Mouse (Mus musculus) mesoderm, embryonic 11.5 days (tissue): ENCODE measurements around the gene Lrch1.

Source experiments
- DNase-seq: peaks from one replicate; pipeline ENCODE4 v3.0.0-alpha.2; 2012; ENCODE audit warnings: low read depth, low spot score

The Lrch1 gene

DNA sequence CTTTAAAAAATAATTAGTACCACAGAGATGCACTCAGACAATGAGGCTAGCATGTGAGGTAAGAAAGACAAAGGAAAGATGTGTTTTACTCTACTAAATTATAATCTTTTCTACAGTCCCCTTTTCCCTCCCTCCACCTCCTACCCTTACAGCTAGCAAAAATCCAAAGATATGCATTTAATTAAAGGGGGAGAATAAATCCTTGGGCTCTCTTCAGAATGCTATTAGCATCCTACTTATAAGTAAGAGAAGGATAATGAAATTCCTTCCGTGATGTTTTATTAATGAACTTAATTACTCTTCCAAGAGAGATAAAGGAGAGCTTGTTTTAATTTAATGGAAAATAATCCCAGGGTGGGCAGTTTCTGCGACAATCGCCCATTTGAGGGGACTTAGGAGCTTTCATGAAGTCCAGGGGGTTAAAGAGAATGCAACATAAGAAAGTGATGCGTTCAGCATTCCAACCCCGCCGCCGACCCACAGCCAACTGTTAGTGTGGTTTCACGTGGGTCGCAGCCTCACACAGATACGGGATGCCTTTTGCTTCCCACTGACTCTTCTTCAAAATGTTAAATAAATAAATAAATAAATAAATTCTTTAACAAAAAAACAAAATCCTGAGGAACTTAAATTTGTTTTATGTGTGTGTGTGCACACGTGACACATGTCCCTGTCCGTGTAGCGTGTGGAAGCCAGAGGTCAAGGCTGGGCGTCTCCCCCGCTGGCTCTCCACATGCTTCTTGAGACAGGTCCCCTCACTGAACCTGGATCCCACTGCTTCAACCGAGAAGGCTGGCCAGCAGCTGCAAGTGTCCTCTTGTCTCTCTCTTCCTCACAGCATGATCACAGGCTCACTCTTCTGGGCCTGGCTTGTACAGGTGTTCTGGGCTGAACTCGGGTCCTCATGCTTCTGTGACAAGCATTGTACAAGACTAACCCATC lies 132.6 kb downstream of the Lrch1 start:
- no peak for DNase-seq

DNA sequence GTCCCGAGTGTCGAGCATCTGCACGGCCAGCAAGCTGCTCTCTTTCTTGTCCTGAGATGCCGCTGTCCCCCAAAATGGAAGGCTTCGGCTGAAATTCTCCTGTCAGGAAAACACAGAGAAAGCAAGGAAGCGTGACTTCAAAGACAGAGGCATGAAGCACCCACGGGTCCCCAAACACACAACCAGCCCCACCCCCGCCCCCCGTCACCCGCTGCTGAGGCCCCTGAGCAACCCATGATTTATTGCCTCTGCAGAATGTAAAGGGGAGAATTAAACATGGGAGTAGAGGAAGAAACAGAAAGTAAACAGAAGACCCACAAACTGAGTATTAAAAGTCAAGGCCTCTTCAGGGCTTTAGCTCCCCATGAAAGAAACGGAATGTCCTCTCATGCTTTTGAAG lies 136.1 kb downstream of the Lrch1 start:
- no peak for DNase-seq

DNA sequence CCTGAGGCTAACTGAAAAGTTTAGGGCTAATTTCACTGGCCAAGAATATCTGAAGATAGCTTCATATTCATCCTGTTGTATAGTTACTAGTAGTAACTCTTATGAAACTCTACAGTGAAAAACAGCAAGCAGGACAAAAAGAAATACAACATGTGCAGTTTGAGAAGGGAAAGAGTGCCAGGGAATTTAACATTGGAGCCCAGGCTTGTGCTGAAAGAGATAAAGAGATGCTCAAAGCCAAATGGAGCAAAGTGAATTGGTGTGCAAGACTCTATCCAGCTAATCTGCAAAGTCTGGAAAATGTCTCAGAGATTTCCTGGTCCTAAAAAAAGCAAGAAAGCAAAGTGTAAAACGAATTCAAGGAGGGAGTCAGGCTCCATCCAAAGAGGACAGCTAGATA lies 145.7 kb downstream of the Lrch1 start:
- DNase-seq = no peak

DNA sequence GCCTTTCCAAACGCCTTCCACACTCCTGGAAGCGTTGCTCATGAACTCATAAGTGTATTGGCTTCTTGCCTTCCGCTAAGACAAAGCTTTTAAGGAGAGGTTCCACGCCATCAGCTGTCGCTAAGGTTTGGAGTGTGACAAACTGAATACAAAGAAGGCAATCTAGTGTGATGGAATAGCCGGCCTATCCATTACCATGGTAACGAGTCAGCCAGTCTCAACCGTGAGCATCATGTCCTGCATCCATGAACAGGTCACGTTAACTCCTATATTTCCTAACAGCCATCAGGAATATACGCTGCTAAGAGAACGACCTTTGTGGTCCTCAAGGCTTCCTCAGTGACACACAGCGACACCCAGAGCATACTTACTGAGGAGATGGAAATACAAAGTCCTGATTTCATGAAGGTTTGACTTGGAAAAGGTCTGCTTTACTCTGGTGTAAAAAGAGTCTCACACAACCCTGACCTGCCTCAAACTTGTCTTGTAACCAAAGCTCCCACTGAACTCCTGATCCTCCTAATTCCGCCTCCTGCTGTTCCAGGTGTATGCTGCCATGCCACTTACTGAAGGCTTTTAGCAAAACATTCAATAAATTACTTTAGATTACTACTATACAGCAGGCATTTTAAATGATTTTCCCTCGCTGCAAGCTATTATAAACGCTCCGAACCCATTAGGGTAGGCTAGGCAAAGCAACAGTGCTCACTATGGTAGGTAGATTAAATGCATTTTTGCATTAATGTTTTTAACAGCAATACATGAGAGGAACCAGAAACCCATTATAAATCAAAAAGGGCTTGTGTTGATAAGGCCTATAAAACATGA lies 149.4 kb downstream of the Lrch1 start:
- peak; percentile 38 for DNase-seq

DNA sequence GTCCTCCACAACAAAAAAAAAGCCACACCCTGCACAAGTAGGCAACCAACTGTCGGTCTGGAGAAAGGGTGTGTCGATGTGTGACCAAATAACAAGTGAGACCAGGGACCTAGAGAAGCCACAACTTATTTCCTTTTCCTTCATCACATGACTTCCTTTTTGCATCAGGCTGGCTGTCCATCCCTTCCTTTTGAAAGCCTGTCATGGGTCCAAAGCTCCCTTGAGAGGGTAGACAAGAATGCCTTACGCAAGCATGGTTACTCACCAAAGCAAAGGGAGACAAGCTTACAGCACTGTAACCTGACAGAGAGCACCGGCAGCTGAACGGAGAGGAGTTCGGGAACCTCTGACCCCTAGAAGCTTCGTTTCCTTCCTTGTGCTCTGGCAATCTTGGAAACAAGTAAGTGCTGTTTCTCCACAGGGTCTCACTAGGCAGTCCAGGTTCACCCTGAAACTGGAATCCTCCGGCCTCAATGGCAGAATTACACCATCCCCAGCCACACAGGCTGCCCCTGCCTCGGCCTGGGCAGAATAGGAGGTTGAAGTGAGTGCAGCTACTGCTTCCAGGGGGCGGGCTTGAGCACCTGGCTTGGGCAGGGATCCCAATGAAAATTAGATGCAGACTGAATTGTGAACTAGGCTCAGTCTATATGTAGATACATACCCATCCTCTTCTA lies 150.2 kb downstream of the Lrch1 start:
- no peak for DNase-seq

DNA sequence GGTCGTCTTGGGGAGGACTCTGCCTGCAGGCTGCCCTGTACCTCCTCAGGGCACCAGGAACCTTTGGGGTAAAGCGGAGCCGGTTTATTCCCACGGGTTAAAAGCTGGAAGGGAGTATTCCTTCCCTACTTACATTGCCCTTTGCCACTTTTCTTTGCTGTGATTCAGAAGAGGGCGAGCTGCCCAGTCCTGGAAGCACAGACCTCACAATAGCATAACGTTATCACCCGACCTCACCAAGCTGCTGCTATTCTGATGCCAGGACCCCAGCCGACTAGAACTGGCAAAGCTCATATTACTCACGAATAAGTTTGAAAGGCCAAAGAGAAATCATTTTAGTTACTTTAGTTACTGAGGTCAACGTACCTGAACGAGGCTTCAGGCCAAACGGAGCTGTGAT lies 152.7 kb downstream of the Lrch1 start:
- DNase-seq = no peak

DNA sequence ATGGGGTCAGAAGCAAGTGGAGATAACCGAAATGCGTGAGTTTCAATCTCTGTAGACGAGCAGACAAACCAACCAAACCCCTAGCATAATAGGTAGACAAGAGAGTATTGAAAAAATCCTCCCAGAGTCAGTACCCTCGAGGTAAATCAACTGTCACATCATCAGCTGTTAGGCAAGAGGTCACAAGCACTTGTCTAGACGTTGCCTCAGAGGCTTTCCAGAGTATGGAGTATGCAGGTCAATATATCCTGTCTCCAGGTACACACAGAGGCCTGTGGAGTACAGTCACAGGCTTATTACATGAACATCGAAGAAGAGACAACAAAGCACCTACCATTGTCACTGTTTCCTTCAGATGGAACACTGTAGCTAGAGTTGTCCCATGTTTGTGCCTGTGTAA lies 154.9 kb downstream of the Lrch1 start:
- no peak for DNase-seq

DNA sequence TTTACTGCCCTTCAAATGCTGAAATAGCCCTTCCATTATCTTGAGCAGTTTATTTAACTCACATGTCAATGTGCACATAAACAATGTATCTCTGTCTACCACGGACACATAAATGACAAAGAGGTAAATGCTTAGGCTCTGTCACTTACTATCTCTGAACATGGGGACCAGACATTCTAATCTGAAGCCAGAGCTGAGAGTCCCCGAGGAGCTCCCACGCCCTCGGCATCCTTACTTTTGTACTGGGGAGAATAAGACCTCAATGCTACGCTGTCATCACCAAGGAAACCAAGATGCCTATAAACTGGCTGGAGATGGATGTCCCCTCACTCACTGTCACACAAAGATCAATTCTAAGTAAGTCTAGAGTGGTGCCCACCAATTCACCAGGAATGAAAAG lies 157.1 kb downstream of the Lrch1 start:
- DNase-seq = no peak

DNA sequence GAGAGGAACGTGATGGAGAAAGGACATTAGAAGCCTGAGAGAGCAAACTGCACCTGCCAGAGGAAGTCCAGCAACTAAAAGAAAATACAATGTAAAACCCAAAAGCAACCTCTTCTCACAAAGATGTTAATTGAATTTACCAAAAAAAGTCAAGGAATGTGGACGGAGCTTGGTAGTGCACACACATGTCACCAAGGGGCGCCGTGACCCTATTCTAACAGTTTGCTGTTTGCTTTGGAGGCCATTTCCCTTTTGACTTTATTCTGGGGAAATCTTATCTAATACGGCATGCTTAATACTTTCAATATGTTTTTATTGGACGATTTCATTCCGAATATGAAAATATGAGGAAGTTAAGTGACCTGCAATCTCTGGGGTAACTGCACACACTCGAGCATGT lies 158.9 kb downstream of the Lrch1 start:
- no peak for DNase-seq

DNA sequence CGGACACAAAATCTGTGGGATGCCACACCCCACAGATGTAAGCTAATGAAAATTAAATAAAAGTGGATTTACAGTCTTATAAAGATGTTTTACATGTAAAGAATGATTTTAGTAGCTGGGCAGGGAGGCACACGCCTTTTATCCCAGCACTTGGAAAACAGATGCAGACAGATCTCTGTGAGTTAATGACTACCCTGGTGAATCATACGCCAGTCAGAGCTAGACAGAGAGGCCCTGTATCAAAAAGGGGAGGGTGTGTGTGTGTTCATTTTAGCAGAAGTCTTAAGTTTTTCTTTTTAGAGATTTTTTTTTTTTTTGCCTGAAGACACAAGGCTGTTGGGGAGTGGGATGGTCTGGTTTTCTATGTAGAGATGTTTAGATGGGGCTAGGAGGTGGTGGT lies 160.0 kb downstream of the Lrch1 start:
- DNase-seq = no peak

DNA sequence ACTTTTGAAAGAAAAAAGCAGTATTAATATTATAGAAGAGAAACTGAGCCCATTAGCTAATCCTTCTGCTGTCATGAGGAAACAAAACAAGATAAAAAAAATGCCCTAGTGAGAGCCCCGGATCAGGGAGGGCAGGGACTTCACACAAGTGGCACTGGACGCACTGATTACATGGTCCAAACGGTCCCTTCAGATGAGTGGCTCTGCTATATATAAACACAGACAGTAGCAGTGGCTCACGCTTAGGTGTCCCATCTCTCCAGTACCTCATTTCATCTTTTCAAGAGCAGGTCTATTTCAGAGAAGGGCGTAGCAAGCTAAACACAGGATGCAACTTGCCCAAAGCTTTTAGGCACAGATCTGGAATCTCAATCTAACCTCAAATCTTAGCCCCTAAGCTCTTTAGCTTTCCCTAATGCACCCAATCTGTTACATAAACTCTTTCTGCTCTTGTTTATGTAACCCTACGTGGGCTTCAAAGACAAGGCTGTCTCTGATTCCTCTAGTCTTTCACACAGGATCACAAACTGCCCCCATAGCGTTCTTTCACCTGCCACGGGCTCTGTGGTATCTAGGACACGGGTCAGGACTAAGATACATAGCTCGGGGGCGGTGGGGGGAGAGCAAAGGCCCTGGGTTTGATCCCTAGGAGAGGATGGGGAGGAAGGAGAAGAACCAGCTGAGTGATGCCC lies 163.3 kb downstream of the Lrch1 start:
- DNase-seq = no peak

DNA sequence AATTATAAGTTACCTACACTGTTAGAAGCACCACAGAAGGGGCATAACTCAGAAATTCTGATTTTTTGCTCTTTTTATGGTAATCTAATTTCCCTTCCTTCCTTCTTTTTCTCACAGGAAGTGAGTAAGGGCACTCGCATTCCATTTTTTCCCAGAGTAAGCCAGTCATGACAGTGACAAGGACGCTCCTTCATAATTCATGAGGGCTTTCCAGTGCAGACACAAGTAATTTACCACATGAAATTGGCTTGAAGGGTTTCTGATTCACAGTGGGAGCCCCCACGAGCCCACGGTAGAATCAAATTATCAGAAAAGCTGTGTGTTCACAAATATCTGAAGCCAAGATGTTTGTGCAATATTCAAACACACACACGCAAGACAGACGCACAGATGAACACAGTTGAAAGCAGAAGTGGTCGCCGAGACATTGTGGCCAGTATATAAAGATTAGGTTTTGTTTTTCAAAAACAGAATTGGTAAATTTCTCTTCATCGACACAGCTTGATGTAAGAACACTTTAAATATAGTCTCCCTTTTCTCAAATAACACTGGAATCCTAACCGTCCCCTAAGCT lies 173.5 kb downstream of the Lrch1 start:
- no peak for DNase-seq

DNA sequence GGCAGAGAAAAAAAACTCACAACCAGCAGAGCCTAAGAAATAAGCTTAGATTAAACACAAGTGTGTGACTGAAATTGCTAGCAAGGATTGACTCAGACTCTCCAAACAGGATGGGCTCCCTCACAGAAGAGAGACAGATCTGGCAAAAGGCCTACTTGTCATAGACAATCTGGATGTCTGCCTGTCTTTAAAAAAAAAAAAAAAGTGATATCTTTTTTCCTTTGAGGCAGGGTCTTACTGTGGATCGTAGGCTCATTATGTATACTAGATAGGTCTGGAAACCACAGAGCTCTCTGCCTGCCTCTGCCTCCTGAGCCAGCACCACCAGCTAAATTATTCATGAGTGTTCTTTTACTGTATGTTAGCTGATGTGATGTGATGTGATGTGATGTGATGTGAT lies 179.8 kb downstream of the Lrch1 start:
- no peak for DNase-seq

DNA sequence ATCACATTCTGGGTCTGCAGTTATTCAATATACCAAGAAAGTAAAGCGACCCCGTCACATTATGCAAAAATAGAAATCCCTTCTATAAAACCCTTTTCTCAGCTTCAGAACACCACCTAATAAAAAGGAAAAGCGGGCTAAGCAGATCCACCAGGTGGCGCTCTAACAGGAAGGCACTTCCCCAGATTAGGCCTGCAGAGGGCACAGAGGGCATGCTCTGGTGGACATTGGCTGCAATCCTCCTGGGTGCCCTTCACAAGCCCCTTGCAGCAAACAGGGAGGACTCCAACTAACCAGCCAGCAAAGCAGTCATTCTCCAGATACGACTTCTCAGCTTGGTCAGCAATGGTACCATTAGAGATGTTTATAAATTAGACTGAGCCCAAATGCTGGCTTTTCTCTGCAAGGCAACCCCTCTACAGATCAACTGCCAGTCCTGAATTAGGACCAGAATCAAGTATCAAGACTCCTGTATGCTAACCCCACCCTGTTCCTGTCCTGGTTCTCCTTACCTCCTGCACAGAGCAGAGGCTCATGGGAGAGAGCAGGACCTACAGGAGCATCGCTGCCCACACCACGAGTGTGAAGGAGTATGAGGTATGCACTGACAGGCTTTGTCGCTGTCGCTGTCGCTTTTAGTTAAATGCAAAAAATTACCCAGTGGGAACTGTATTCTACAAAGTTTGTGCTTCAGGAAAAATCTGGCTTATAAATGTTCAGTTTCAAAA lies 183.3 kb downstream of the Lrch1 start:
- DNase-seq = peak; percentile 81

DNA sequence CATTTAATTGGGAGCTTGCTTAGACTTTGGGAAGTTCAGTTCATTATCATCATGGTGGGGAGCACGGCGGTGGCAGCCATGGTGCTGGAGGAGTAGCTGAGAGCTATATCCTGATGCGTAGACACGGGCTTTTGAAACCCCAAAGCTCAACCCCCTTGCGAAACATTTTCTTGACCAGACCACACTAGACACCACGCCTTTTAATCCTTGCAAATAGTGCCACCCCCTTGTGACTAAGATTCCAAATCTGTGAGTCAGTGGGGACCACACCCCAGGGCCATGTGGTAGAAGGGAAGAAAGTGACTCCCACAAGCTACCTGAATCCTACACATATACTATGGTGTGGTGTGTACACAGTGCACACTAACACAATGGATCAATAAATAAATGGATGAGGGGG lies 210.8 kb downstream of the Lrch1 start:
- DNase-seq = no peak

DNA sequence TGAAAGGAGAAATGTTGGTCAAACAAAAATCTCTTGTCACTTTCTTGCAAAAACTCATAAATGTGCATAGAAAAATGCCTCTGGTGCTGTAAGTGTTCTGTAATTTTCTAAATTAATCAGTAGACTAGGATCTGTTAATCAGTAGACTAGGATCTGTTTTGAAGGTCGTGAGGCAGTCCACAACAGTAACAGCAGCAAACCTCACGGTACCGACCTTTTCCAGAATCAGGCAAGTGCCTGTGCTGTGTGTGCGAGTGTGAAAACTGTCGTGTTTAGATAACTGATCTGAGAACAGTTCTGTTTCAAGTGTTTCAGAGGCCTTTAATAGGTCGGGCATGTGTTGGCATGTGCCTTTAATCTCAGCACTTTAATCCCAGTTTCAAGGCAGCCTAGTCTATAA lies 212.2 kb downstream of the Lrch1 start:
- no peak for DNase-seq

DNA sequence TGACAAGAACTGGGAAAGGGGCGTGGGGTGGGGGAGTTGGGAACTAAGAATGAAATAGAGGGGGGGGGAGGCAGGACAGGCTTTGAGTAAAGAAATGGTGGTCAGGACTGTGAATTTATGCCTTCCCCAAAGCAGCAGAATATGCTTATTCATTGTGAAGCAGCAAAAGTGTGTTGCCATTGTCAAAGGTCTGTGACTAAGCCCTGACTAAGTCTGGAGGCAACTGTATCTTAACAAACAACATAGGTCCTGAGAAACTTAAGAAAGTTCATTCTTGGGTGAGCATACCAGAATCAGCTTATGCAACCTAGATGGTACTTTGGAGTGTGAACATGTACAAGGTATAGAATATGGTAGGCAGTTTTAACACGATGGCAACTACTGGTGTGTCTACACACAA lies 214.3 kb downstream of the Lrch1 start:
- DNase-seq = no peak

DNA sequence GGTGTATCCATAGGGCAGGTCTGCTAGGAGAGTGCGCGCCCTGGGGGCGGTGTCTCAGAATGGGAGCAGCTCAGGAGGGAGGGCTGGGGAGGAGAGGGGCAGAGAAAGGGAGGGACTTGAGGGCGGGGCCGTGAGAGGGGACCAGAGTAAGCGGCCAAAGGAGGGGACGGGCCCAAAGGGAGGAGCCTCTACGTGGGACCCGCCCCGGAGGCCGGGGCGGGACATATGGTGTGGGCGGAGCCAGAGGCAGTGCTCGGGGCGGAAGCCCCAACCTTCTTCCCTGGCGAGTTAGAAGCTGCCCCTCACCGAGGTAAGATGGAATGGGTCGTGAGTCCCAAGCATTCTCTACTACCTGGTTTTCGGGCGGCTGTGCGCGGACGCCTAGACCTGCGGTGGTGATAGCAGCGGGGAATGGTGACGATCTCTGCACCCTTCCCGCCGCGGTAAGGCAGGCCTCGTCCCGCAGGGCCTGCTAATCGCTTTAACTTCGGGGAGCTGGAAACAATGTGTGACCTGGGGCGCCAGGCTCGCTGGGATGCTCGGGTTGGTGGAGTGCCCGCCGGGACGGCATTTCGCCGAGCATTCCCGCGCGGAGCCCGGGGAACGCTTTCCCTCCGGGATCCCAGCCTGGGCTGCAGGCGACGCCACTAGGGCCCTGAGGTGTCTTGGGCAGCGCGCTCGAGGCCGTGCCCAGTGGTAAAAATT lies 215.4 kb downstream of the Lrch1 start, which contains the start of gene Esd:
Gene Esd, plus strand, starts transcription at position 219 of the 705 bp plus-strand sequence.
- peak; percentile 96 for DNase-seq

DNA sequence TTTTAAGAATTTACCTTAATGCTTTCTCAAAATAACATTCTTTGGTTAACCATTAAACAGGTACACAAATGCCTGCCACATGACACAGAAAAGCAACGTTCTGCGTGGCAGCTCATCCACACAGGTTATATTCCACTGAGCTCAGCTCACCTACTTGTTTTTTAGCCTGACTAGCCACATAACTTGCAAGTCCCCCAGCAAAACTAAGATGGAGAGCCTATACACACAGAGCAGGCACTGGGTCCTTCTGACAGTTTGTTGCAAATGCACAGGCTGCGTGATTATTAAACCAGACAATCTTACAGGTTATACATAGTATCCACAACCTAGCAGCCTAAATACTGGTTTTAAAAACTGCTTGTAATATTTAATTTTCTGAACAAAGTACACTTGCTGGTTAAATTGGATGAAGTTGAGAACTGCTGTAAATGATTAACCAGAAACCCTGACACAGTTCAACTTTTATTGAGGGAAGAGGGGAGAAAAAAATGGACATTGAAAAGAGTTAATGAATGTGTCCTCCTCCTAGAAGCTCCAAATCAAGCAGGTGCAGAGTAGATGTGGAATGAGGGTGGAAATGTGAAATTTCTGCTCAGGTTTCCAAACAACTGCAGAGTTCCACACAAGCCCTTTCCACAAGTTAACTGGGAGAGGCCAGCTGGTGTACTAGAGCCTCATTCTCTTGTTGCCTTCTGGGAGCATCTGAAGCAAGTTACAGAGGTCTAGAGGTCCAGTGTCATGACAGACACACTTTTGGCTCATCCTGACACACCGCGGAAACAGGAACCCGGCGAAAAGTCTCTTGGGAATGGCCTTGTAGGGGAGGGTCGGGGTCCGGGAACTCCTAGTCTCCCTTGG lies 216.2 kb downstream of the Lrch1 start:
- no peak for DNase-seq
